Comparison of ENCODE assay signal across 8 mouse cellular contexts in genomic region chr8:123807852-123808573, GRCm38 (mm10). TPM values are rescaled to one million over a fixed set of nuclear protein-coding genes. Genes with fewer than 3 reads are reported as not detected.
DNase-seq lines count a peak whose midpoint lies in the region; ATAC-seq and TF ChIP-seq lines count a peak whose summit lies in the region.
"Had no signal": no experiment of that assay in that cellular context is flagged by ENCODE, and none has a peak within 500 bp of the region (broad histone marks: within the 10 kb centered on the region; RNA-seq: fewer than 3 reads in every experiment).

No protein-coding gene starts in this region.

- peak in 1 of 2 experiments; percentile 81; a peak in 2 of 4 replicates for TF ChIP-seq EP300 in MEL (IDR thresholded peaks at IDR 0.05; ENCODE audit: low read depth in 1 of 2, low read length in 2 of 2)

- 67% methylated on average over 6 of the region's 6 CpGs for WGBS in embryonic facial prominence, embryonic 10.5 days
- 75% methylated on average over 6 of the region's 6 CpGs for WGBS in hindbrain, embryonic 15.5 days
- 67% methylated on average over 6 of the region's 6 CpGs for WGBS in midbrain, embryonic 10.5 days

- peaks cover 63% of the 10 kb centered on the region for H3K79me2 ChIP-seq in MEL (ENCODE audit: control insufficient read depth, insufficient read depth, low read length, poor library complexity)

- H3K4me1 ChIP-seq in MEL (ENCODE audit: control insufficient read depth in 1 of 2, insufficient read depth in 2 of 2, low read length in 2 of 2): peaks cover 9 to 18% of the 10 kb centered on the region in 2 experiments
- peaks cover 45% of the 10 kb centered on the region for H3K4me1 ChIP-seq in embryonic facial prominence, embryonic 10.5 days
- peaks cover 36% of the 10 kb centered on the region for H3K4me1 ChIP-seq in hindbrain, embryonic 15.5 days (replicated peaks)
- H3K4me1 ChIP-seq in midbrain, embryonic 10.5 days: peaks cover 40% of the 10 kb centered on the region

- ATAC-seq in hindbrain, embryonic 15.5 days (ENCODE audit: low FRiP score, low read depth): no peak

- peak overlapping the region; percentile 48 to 76 for H3K4me3 ChIP-seq in MEL (ENCODE audit: control insufficient read depth in 1 of 2, insufficient read depth in 1 of 2, low read depth in 2 of 2, low read length in 2 of 2)
- H3K4me3 ChIP-seq in embryonic facial prominence, embryonic 10.5 days: peak overlapping the region; percentile 95
- H3K4me3 ChIP-seq in hindbrain, embryonic 15.5 days: peak overlapping the region; percentile 84
- H3K4me3 ChIP-seq in midbrain, embryonic 10.5 days: peak overlapping the region; percentile 79; the same call in 1 of the 2 replicates

- TF ChIP-seq POLR2A in MEL (IDR thresholded peaks at IDR 0.05; ENCODE audit: control insufficient read depth in 1 of 2, insufficient read depth in 1 of 2, low read depth in 1 of 2, low read length in 2 of 2, poor library complexity in 1 of 2): no peak

- H3K36me3 ChIP-seq in MEL (ENCODE audit: control insufficient read depth in 1 of 2, insufficient read depth in 2 of 2, low read length in 2 of 2): peaks cover 3 to 27% of the 10 kb centered on the region in 2 experiments; a peak in 3 of 4 replicates
- peaks cover 13% of the 10 kb centered on the region for H3K36me3 ChIP-seq in embryonic facial prominence, embryonic 10.5 days (replicated peaks)
- H3K36me3 ChIP-seq in hindbrain, embryonic 15.5 days: no peaks in the 10 kb centered on the region
- H3K36me3 ChIP-seq in midbrain, embryonic 10.5 days: peaks cover 6% of the 10 kb centered on the region; the same call in 1 of the 2 replicates

- peak overlapping the region; percentile 95 for H3K9ac ChIP-seq in MEL (ENCODE audit: control insufficient read depth, low read depth, low read length, poor library complexity, severe bottlenecking)
- H3K9ac ChIP-seq in hindbrain, embryonic 15.5 days: no peak overlapping the region

- peak overlapping the region; percentile 90 for H3K4me2 ChIP-seq in hindbrain, embryonic 15.5 days

- TF ChIP-seq RAD21 in MEL (IDR thresholded peaks at IDR 0.05; ENCODE audit: low read depth, low read length): no peak

- peak overlapping the region; percentile 76 for H3K27ac ChIP-seq in MEL (ENCODE audit: control insufficient read depth, low read depth, low read length)
- no peak overlapping the region for H3K27ac ChIP-seq in embryonic facial prominence, embryonic 10.5 days (replicated peaks)
- no peak overlapping the region for H3K27ac ChIP-seq in hindbrain, embryonic 15.5 days (replicated peaks)
- peak overlapping the region; percentile 93; the same call in 1 of the 2 replicates for H3K27ac ChIP-seq in midbrain, embryonic 10.5 days (replicated peaks)

- no peaks in the 10 kb centered on the region for H3K27me3 ChIP-seq in MEL (ENCODE audit: control insufficient read depth in 1 of 2, insufficient read depth in 2 of 2, low read length in 2 of 2)
- no peaks in the 10 kb centered on the region for H3K27me3 ChIP-seq in embryonic facial prominence, embryonic 10.5 days (replicated peaks; ENCODE audit: low read depth, poor library complexity, severe bottlenecking)
- no peaks in the 10 kb centered on the region for H3K27me3 ChIP-seq in hindbrain, embryonic 15.5 days
- no peaks in the 10 kb centered on the region for H3K27me3 ChIP-seq in midbrain, embryonic 10.5 days (ENCODE audit: low read depth, poor library complexity, severe bottlenecking)

- H3K9me3 ChIP-seq in MEL (replicated peaks; ENCODE audit: insufficient read depth, low read length): no peaks in the 10 kb centered on the region
- no peaks in the 10 kb centered on the region for H3K9me3 ChIP-seq in embryonic facial prominence, embryonic 10.5 days
- no peaks in the 10 kb centered on the region for H3K9me3 ChIP-seq in hindbrain, embryonic 15.5 days
- no peaks in the 10 kb centered on the region for H3K9me3 ChIP-seq in midbrain, embryonic 10.5 days (replicated peaks)

- peak; percentile 55 for DNase-seq in MEL (ENCODE audit: low read depth, low spot score)
- DNase-seq in embryonic facial prominence, embryonic 10.5 days (ENCODE audit: low spot score): no peak
- DNase-seq in midbrain, embryonic 10.5 days (ENCODE audit: low spot score): no peak
- DNase-seq in yolk sac, embryonic 10.5 days (ENCODE audit: low spot score): no peak
- no peak for DNase-seq in thymus, postnatal 4 days
- no peak for DNase-seq in right cerebral cortex, adult 18-20 months
- DNase-seq: right cerebral cortex, postnatal 14 days had no signal

- TF ChIP-seq CTCF in MEL (IDR thresholded peaks at IDR 0.05 in 2 of 3, conservative IDR thresholded peaks at IDR 0.05 in 1 of 3; ENCODE audit: control insufficient read depth in 1 of 3, insufficient read depth in 1 of 3, low read depth in 2 of 3, low read length in 3 of 3, poor library complexity in 1 of 3, severe bottlenecking in 1 of 3): no peak

TF ChIP-seq in MEL, 35 proteins besides CTCF, POLR2A, EP300 and RAD21:
- TF ChIP-seq TBP (IDR thresholded peaks at IDR 0.05; ENCODE audit: low read depth, low read length) (peak; percentile 93), NELFE (IDR thresholded peaks at IDR 0.05; ENCODE audit: low read depth, low read length) (0 out of 2 replicates have a peak, but pooled peaks have one; percentile 9), POLR2AphosphoS2 (IDR thresholded peaks at IDR 0.05; ENCODE audit: low read length) (no peak; the same call in 1 of the 2 replicates), ELF1 (IDR thresholded peaks at IDR 0.05; ENCODE audit: low read depth, low read length) (no peak), ETS1 (IDR thresholded peaks at IDR 0.05; ENCODE audit: low read depth, low read length) (peak; percentile 47), TAL1 (IDR thresholded peaks at IDR 0.05; ENCODE audit: low read length) (peak; percentile 33; the same call in 1 of the 2 replicates), TCF12 (IDR thresholded peaks at IDR 0.05; ENCODE audit: low read depth, low read length) (peak; percentile 41), GATA1 (IDR thresholded peaks at IDR 0.05; ENCODE audit: low read depth, low read length) (0 out of 2 replicates have a peak, but pooled peaks have one; percentile 21), SIN3A (IDR thresholded peaks at IDR 0.05; ENCODE audit: low read length) (0 out of 2 replicates have a peak, but pooled peaks have one; percentile 43), MYB (IDR thresholded peaks at IDR 0.05; ENCODE audit: low read depth, low read length) (peak; percentile 71)

RNA-seq across cellular contexts. Expression of gene Rab4a, which starts 2.2 kb away (rescaled TPM):
- total RNA-seq in MEL (2012; rRNA removed): 22.2 and 23.1 TPM in 2 replicates
- 10 to 100 TPM in 1 of 2 experiments, not detected in 1; 44.6 TPM for polyA plus RNA-seq in MEL (2012; ENCODE audit: insufficient read depth in 1 of 2, insufficient read length in 2 of 2, low read depth in 1 of 2, low replicate concordance in 2 of 2, missing spikeins in 1 of 2)
- polyA plus RNA-seq in embryonic facial prominence, embryonic 10.5 days (2016; fragmentation: Nextera tagmentation; extraction: Ambion mirVana): 56.8 and 58.0 TPM in 2 replicates
- polyA plus RNA-seq in hindbrain, embryonic 15.5 days (2015; fragmentation: Nextera tagmentation; extraction: Ambion mirVana): 77.5 and 82.2 TPM in 2 replicates
- polyA plus RNA-seq in midbrain, embryonic 10.5 days (2016; fragmentation: Nextera tagmentation; extraction: Ambion mirVana): 67.6 and 71.0 TPM in 2 replicates

RNA-seq across cellular contexts. Expression of gene Ccsap, which starts 52.0 kb away (rescaled TPM):
- total RNA-seq in MEL (2012; rRNA removed): 6.7 and 7.0 TPM in 2 replicates
- polyA plus RNA-seq in MEL (2012; ENCODE audit: insufficient read depth in 1 of 2, insufficient read length in 2 of 2, low read depth in 1 of 2, low replicate concordance in 2 of 2, missing spikeins in 1 of 2): 10 to 100 TPM in 1 of 2 experiments, not detected in 1; 12.1 TPM
- 5.4 and 5.6 TPM in 2 replicates for polyA plus RNA-seq in embryonic facial prominence, embryonic 10.5 days (2016; fragmentation: Nextera tagmentation; extraction: Ambion mirVana)
- 5.7 and 6.2 TPM in 2 replicates for polyA plus RNA-seq in hindbrain, embryonic 15.5 days (2015; fragmentation: Nextera tagmentation; extraction: Ambion mirVana)
- 7.8 and 8.6 TPM in 2 replicates for polyA plus RNA-seq in midbrain, embryonic 10.5 days (2016; fragmentation: Nextera tagmentation; extraction: Ambion mirVana)

Comparison
In these comparisons a context has a peak if more than half of its experiments do, and no peak if none do; other contexts are left out.
1. H3K27ac ChIP-seq: peak in MEL (single experiment) and midbrain, embryonic 10.5 days (single experiment); none in embryonic facial prominence, embryonic 10.5 days (single experiment) and hindbrain, embryonic 15.5 days (single experiment).
2. Peak in every context shown above with its lines, with median percentiles within 50 percentile points of each other: H3K4me3 ChIP-seq.